Mouse (Mus musculus) lung, postnatal 0 days (tissue): ENCODE data around the gene Rasgrp1.

Source experiments
- CTCF ChIP-seq: IDR thresholded peaks from 2 replicates; pipeline ENCODE4 v1.5.1; 2016; ENCODE audit warnings: antibody characterized with exemption, mild to moderate bottlenecking
- EP300 ChIP-seq: IDR thresholded peaks from 2 replicates; pipeline ENCODE4 v1.6.1; 2016; ENCODE audit warnings: antibody characterized with exemption, mild to moderate bottlenecking, control low read depth

GRCm38 (mm10) chr2:117241953-117242352 is 100.8 kb downstream of the Rasgrp1 start:
- TF ChIP-seq CTCF, result no peak
- no peak for TF ChIP-seq EP300
